Mouse (Mus musculus) adrenal gland, adult 10 weeks (tissue): ENCODE measurements around the gene Olfr825. TPM values are rescaled to one million over a fixed set of nuclear protein-coding genes. Genes with fewer than 3 reads are reported as not detected.

Source experiments
- polyA plus RNA-seq: library from polyadenylated mRNA; stranded (reverse); fragments of 350-450 nt; fragmentation: Illumina TruSeq; extraction: RNeasy Lipid Tissue Mini Kit (QIAGEN cat#74804); gene quantifications from one replicate; pipeline ENCODE4 v1.2.3, GENCODE M21; 2014; ENCODE audit warnings: low read depth, low replicate concordance

Gene Olfr825
- not detected for polyA plus RNA-seq

DNA sequence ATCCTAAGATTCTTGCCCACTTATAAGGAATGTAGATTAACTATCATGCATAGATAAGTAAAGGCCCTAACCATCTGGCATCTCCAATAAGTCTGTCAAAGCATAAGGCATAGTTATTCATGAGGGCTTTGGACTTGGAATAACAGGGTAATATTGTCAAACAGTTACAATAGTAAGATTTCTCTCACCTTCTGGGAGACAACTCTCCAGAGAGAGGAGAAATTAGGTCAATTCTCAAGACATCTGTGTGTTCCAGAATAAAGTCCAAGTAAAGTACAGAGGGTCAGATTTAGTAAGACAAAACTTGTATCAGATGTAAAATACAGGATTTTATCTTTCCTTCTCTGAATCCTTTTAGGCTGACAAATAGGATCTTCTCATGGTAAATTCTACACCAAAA is at the start of gene Olfr825:
Olfr825 (minus strand) TSS at position 101 of the 400 bp plus-strand sequence.

DNA sequence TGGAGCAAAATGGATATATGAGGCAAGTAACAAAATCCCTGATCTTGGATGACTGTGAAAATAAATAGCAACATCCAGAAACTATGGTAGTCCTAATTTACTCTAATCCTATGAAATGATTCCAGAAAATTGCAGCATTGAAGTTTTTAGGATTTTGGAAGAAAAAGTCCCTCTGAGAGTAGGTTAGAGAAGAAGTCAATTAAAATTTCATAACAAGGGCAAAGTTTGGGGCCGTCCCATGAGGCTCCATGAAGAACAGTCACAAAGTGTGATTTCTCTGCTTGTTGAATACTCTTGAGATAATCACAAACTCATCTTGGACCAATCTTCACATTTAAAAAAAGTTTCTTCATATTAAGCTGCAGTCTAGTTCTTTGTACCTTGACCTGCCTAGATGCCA is 47.7 kb upstream of the Olfr825 start, which contains the start of gene Olfr827:
Olfr827 (minus strand) TSS at position 101 of the 400 bp plus-strand sequence.

DNA sequence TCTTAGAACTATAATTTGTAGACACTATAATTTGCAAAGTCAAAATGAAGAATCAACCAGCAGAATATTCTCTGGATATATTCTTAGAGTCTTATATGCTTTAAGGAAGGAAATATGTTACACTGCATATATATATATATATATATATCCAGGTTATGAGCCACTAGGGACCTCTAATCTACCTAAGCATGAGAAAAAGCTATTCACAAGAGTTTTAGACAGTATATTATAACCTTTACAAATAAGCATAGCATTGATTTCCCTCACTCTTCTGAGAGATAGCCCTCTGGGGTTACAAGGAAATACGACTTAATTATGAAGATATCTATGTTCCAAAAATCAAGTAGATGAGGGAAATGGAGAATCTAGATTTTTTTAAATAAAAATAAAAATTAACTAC is 17.5 kb upstream of the Olfr825 start, which contains the start of gene Olfr826:
Olfr826 (minus strand) TSS at position 101 of the 400 bp plus-strand sequence.

DNA sequence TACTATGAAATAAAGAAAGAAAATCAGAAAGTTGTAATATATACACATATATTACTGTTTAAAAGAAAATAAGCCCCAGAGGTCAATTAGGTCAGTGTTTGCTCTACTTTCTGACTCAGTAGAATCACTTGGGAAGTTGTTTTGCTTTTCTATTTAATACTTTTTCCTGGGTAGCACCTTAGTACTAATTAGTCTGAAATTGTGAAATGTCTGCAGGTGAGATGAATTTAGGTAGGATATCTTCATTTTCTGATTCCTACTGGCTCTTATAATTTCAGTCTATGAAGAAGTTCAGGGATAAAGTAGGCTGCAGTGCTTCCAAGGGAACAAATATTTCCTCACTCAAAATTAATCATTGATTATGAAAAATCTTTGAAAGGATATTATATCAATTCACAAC is 36.7 kb downstream of the Olfr825 start, which contains the start of gene Olfr824:
Olfr824 (minus strand) TSS at position 101 of the 400 bp plus-strand sequence.

DNA sequence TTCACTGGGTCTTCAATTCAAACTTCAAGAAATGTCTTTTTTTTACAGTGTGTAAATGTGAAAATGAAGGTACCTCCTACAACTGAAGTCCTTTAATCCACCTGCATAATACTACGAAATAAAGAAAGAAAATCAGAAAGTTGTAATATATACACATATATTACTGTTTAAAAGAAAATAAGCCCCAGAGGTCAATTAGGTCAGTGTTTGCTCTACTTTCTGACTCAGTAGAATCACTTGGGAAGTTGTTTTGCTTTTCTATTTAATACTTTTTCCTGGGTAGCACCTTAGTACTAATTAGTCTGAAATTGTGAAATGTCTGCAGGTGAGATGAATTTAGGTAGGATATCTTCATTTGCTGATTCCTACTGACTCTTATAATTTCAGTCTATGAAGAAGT is 51.3 kb downstream of the Olfr825 start, which contains the start of gene Olfr823:
Olfr823 (minus strand) TSS at position 101 of the 400 bp plus-strand sequence.

Other genes starting within 250 kb of the Olfr825 start
- not detected for gene Olfr818, start 217.7 kb downstream of the Olfr825 start, polyA plus RNA-seq
- not detected for gene Olfr819, start 199.5 kb downstream of the Olfr825 start, polyA plus RNA-seq
- gene Olfr247, start 190.6 kb downstream of the Olfr825 start, polyA plus RNA-seq: not detected
- gene Gm10310, start 181.7 kb downstream of the Olfr825 start, polyA plus RNA-seq: not detected
- not detected for gene Olfr820, start 154.1 kb downstream of the Olfr825 start, polyA plus RNA-seq
- gene Olfr821, start 136.4 kb downstream of the Olfr825 start, polyA plus RNA-seq: not detected
- gene Olfr822, start 95.6 kb downstream of the Olfr825 start, polyA plus RNA-seq: not detected
- not detected for gene Olfr823, start 51.4 kb downstream of the Olfr825 start, polyA plus RNA-seq
- gene Olfr824, start 36.8 kb downstream of the Olfr825 start, polyA plus RNA-seq: not detected
- gene Olfr826, start 17.4 kb upstream of the Olfr825 start, polyA plus RNA-seq: not detected
- not detected for gene Olfr827, start 47.6 kb upstream of the Olfr825 start, polyA plus RNA-seq
- 3.9 TPM for gene Neurod4, start 113.5 kb upstream of the Olfr825 start, polyA plus RNA-seq
- gene Tespa1, start 156.1 kb upstream of the Olfr825 start, polyA plus RNA-seq: not detected
- gene Vmn2r84, start 227.6 kb upstream of the Olfr825 start, polyA plus RNA-seq: not detected